13 mouse cellular contexts compared by ENCODE assay signal in the genomic region with DNA sequence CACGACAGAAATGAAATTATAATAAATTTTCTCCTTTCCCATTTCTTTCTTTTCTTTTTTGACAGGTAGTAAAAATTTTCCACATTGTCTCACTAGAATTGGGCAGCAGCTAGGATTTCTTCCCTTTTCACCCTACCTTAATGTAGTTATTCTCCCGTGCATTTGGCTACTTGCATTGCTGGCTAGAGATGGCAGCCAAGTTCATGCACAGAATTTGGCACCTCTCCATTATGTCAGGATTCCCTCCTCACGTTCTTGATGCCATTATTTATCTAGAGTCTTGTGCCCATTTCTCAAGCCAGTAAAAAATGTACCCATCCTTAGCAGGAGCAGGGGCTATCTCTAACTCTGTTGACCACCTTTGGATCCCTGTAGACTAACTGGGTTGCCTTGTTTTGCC.
A peak's percentile ranks its signal among the peaks of the same experiment; 100 is the strongest.
DNase-seq lines count a peak whose midpoint lies in the region.
"Had no signal": no experiment of that assay in that cellular context is flagged by ENCODE, and none has a peak within 500 bp of the region (broad histone marks: within the 10 kb centered on the region; RNA-seq: fewer than 3 reads in every experiment).

No protein-coding gene starts in this region.

- DNase-seq in cerebellum, adult 18-20 months = peak; percentile 8 to 10
- no peak for DNase-seq in cerebellum, adult 11 months
- DNase-seq in cerebellum, adult 9-10 months = peak; percentile 26
- DNase-seq in cerebellum, adult 8-10 months = no peak
- peak; percentile 14 to 61 for DNase-seq in cerebellum, postnatal 14 days
- DNase-seq in cerebellum, postnatal 4 days (ENCODE audit: low spot score in 2 of 2) = no peak
- peak; percentile 22 for DNase-seq in brain, adult 2 months (ENCODE audit: low read depth, low spot score)
- no peak for DNase-seq in kidney, postnatal 14 days
- DNase-seq: adrenal gland, adult 8-10 months; adrenal gland, postnatal 14 days; adrenal gland, postnatal 36 days; B cell, adult 2 months; forebrain, postnatal 0 days had no signal

Comparison
In these comparisons a context has a peak if more than half of its experiments do, and no peak if none do; other contexts are left out.
1. DNase-seq: peak in cerebellum, adult 18-20 months (2 of 2), cerebellum, adult 9-10 months (single experiment), cerebellum, postnatal 14 days (2 of 2) and brain, adult 2 months (single experiment); none in cerebellum, adult 11 months (single experiment), cerebellum, adult 8-10 months (single experiment), cerebellum, postnatal 4 days (0 of 2) and kidney, postnatal 14 days (single experiment).